Mouse (Mus musculus) gastrocnemius, postnatal 25 days (tissue): ENCODE results near the gene Ppil6. TPM values are rescaled to one million over a fixed set of nuclear protein-coding genes. Genes with fewer than 3 reads are reported as not detected.
A peak's percentile ranks its signal among the peaks of the same experiment; 100 is the strongest.

Source experiments
- DNase-seq: peaks from one replicate; pipeline ENCODE4 v3.0.0; 2022
- long read RNA-seq, 2 experiments: library from polyadenylated mRNA; stranded (forward); transcript quantifications; one replicate each; pipeline ENCODE4 v2.0.0; 2021
- total RNA-seq, 2 experiments: library from RNA; stranded (reverse); gene quantifications; 1 replicate in 1 of 2; 2 replicates in 1 of 2; pipeline ENCODE4 v1.2.3; 2021

Ppil6 gene
- not detected for total RNA-seq
- long read RNA-seq, experiment 1 = 0 reads
- long read RNA-seq, experiment 2 = 0 reads

GRCm38 (mm10) chr10:41489708-41490517 is at the start of gene Ppil6, which contains the start of gene Smpd2:
Gene Ppil6 (plus strand): TSS chr10:41490439.
Gene Smpd2 (minus strand): TSS chr10:41490369.
- peak; percentile 94 for DNase-seq

DNA sequence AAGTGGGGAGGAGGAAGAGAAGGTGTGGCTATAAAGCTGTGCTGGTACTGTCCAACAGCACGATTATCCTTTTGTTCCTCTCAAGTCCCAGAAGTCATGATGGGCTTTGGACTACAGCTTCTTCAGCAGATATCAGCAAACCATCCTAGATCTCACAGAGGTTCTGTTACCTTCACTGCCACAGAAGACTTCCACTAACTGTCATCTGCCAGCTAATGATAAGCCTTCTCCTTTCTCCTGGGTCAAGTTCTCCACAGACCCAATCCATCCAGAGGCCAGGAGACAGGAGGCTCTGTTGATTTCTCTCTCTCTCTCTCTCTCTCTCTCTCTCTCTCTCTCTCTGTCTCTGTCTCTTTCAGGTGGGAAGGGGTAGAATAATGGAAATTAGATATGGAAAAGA is 42.0 kb upstream of the Ppil6 start:
- DNase-seq = no peak

GRCm38 (mm10) chr10:41449684-41450083 is 40.6 kb upstream of the Ppil6 start:
- no peak for DNase-seq

DNA sequence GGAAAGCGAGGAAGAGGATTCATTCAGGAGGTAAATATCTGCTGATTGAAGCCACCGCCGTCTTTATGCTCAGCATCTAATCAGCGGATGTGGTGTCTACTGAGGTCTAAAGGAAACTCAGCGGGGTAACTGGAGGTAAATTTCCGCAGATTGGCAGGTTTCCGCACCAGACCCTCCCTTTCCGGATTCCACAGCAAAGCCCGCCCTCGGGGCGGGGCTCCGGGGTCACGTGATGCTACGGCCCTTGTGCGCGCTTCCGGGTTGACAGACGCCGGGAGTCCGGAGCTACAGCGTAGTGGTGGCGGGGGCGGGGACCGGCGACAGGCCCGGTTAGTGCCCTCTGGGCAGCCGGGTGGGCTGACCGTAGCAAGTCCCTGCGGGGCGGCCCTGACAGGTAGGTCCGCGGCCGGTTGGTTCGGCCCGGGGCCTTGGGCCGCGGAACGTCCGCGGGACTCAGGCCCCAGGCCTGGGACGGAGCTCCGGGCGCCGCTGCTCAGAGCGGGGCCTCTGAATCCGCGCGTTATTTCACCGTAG is 40.0 kb upstream of the Ppil6 start, which contains the start of gene Zbtb24:
Zbtb24 (plus strand) TSS at position 247 of the 534 bp plus-strand sequence.
- peak; percentile 93 for DNase-seq

DNA sequence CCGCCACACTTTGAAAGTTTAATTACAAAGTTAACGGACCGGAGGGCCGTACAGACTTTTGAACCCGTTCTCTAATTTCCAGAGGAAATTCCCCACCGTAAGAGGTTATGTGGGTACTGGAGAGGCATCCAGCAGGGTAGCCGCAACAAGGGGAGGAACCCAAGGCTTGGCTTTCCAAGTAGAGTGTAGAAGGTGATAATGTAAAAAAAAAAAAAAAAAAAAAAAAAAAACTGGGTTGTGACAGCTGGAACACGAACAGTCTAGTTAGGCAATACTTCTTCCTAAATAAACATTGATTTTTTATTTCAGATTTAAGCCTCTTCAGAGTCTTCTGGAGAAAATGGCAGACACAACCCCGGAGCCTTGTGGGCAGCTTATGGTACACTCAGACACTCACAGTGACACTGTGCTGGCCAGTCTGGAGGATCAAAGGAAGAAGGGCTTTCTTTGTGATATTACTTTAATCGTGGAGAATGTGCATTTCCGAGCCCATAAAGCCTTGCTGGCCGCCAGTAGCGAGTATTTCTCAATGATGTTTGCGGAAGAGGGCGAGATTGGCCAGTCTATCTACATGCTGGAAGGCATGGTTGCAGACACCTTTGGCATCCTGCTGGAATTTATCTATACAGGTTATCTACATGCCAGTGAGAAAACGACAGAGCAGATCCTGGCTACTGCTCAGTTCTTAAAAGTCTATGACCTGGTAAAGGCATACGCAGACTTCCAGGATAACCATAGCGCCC is 39.3 kb upstream of the Ppil6 start:
- no peak for DNase-seq

- DNase-seq = no peak
Observed at GRCm38 (mm10) chr10:41451656-41452055, 38.6 kb upstream of the Ppil6 start.

DNA sequence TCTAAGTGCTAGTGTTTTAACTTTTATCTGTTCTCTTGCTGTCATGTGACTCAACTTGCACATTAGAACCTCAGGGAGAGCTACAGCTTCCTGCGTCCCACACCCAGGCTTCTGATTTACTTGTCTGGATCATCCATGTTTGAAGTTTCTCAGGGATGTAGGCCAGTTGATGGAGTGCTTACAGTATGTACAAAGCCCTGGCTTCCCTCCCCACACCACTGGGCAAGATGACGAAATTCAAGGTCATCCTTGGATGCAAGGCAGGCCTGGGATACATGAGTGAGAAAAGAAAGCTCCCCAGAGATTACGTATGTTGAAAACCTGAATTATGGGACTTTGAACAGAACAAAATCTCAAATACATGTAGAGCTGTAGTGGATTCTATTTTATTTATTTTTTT is 37.4 kb upstream of the Ppil6 start:
- no peak for DNase-seq

DNA sequence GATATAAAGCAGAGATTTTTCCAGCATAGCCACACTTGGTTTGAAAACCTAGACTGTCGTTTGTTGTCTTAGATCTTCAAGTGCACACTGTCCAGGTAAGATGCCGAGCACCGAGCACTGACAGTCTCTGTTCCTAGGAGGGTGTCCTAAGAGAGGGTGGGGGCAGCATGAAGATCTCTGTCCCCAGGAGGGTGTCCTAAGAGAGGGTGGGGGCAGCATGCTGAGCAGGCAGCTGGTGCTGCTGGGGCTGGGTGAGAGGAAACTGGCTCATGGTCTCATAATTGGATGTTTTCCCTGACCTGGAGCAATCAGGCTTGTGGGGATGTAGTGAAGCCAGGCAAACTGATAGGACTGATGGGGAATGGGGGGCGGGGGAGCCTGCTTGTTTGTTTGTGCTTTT is 30.2 kb upstream of the Ppil6 start:
- no peak for DNase-seq

GRCm38 (mm10) chr10:41460501-41460900 is 29.7 kb upstream of the Ppil6 start:
- no peak for DNase-seq

DNA sequence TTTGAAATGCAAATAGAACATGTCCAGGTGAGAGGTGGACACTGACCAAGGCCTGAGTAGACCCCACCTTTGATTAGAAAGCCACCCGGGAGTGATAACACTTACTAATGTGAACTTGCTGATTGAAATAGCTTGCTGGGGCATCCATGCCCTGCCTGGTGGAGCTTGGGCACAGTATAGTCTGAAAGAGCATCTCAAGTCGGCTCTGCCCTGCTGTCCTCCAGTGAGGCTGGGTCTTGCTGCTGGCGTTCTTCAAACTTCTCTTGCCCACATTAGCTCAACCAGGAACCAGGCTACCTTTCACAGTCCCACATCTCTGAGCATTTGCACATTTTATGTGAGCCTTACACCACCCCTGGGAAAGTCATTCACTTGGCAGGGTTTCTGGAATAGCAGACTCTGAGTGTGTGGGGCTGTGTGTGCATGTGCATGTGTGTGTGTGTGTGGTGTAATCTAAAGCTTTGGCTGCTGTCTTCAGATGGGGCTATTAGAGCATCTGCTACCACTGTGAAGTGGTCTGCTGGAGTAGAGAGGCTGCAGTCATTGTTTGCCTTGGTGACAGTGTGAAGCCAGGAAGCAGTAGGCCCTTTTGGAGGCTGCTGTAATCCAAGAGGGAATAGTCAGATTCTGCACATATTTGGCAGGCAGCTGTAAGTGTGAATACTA is 29.0 kb upstream of the Ppil6 start:
- DNase-seq = no peak

- no peak for DNase-seq
Observed at GRCm38 (mm10) chr10:41464401-41464955, 25.8 kb upstream of the Ppil6 start.

DNA sequence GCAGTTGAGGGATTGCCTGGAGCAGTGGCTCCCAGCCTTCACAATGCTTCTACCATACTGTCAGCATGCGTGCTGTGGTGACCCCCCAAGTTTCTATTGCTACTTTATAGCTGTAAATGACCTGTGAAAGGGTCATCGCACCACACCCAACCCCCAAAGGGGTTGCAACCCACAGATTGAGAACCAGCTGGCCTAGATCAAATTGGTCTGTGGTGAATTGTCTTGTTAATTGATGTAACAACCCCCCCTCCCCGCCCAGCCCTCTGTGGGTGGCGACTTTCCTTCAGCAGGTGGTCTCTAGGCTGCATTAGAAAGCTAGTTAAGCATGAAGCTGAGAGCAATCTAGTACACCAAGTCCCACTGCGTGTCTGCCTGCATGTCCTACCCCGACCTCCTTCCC is 22.9 kb upstream of the Ppil6 start:
- no peak for DNase-seq

GRCm38 (mm10) chr10:41470693-41471092 is 19.5 kb upstream of the Ppil6 start:
- no peak for DNase-seq

DNA sequence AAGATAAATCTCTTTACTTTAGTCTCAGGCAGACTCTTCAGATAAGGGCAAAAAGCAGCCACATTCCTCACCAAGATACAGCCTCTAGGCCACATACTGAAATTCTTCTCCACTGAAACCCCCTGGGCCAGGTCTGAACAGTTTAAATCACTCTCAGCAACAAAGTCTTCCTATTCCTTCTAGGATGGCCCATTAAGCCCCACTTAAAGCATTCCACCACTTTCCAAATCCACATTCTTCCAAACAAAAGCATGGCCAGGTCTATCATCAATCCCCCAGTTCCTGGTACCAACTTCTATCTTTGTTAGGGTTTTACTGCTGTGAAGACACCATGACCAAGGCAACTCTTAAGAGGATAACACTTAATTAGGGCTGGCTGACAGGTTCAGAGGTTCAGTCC is 17.7 kb upstream of the Ppil6 start:
- DNase-seq = no peak

DNA sequence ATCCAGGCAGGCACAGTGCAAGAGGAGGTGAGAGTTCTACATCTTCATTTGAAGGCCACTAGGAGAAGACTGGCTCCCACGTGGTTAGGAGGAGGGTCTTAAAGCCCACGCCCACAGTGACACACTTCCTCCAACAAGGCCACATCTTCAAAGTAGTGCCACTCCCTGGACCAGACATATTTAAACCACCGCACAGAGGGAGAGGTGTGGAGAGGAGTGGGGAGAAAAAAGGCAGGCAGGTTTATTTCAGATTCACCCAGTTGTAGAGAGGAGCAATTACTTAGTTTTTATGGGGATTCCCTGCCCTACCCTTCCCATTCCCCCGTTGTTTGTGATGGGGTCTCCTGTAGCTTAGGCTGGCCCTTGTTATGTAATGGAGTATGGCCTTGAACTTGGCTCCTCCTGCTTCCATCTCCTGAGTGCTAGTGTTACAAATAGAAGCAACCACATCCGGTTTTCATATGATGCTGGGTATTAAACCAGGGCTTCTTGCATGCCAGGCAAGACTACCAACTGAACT is 17.2 kb upstream of the Ppil6 start:
- no peak for DNase-seq

- DNase-seq = no peak
Observed at GRCm38 (mm10) chr10:41473782-41474468, 16.3 kb upstream of the Ppil6 start.

DNA sequence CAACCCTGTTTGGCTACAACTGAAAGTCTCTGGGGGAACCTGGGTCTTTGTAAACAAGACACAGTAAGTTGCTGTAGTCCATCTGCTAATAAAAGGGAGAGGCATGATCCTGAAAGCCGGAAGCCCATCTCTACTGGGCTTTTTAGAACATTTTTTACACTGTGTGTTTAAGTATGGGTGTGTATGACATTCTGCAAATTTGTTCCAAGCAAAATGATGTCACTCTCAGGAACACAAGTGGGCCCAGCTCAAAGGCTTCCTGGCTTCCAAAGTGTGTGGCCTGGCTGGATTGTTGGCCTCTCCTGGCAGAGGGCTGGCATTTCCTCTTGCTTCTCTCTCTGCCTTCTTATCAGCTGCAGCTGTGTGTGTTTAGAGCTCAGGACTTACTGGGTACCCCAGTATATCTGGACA is 15.3 kb upstream of the Ppil6 start:
- no peak for DNase-seq

GRCm38 (mm10) chr10:41476171-41477017 is 13.8 kb upstream of the Ppil6 start, which contains the start of gene Mical1:
Gene Mical1 (plus strand): TSS chr10:41476314.
- DNase-seq = peak; percentile 75

DNA sequence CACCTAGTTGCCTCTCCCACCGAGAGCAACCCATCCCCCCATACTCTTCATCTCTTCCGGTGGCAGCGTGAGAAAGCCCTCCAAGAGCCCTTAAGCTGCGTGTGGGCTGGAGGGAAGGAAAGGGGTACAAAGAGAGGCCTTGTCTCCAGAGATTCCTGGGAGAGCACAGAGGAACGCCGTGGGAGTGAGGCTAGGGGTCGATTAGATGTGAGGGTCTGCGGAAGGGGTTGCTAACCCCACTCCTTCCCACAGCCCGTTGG is 13.3 kb upstream of the Ppil6 start:
- no peak for DNase-seq
